Mouse (Mus musculus): Measurements from ENCODE around the gene Matn1.

- TF ChIP-seq POLR2A (IDR thresholded peaks at IDR 0.05; ENCODE audit: borderline replicate concordance, extremely low read depth, low read depth, low read length) = no peak
- TF ChIP-seq CTCF (IDR thresholded peaks at IDR 0.05; ENCODE audit: insufficient read depth, low read length) = no peak
Observed at GRCm38 (mm10) chr4:130895701-130896100, 48.5 kb upstream of the Matn1 start.

Data from lung, adult 2 months (tissue).